Mouse (Mus musculus): ENCODE measurements around the gene Ggact.

Gene Ggact

DNA sequence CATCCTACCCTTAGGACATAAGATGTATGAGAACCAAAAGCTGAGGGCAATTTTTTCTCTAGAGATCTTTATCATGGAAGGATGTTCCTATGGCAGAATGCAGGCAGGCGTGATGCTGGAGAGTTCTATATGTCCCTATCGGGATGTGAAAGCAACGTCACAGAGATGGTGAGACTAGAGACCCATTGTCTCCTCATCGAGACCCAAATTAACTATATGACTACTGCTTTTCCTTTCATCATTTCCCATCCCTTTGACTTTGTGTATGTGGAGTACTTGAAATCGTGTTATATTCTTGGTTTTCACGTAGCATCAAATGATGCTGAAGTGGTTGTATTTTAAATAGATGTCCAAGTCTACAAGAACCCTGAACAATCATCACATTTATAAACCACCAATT is at the start of gene Ggact:
TSS of gene Ggact (minus strand) at position 101 of the 400 bp plus-strand sequence.
- no peak for DNase-seq (ENCODE audit: low spot score in 2 of 2)

GRCm38 (mm10) chr14:122957941-122958340 is 44.4 kb upstream of the Ggact start:
- DNase-seq (ENCODE audit: low spot score in 2 of 2), result peak; percentile 56 to 71

DNA sequence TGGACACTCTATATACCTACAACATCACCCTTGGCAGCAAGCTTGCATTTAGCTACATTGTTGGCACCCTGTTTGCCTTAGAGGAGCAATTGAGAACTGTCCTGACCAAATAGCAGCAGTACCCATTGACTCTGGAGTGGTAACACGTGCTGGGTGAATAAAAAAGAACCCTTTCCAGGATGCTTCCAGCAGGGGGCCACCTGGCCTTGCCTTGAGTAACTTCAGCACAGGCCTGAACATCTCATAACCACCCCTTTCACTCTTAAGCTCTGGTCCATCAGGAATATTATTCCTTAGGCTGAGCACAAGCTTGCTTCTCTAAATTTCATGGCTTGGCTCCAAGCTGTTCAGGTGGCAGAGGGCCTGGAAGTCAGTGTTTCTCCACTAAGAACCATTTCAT is 39.8 kb upstream of the Ggact start:
- peak; percentile 43 to 52 for DNase-seq (ENCODE audit: low spot score in 2 of 2)

GRCm38 (mm10) chr14:122952556-122952955 is 39.0 kb upstream of the Ggact start:
- DNase-seq (ENCODE audit: low spot score in 2 of 2), result no peak

- DNase-seq (ENCODE audit: low spot score in 2 of 2), result no peak
These were observed 38.3 kb upstream of the Ggact start for GRCm38 (mm10) chr14:122951676-122952445.

- DNase-seq (ENCODE audit: low spot score in 2 of 2), result no peak
These were observed 37.4 kb upstream of the Ggact start for GRCm38 (mm10) chr14:122950915-122951314.

DNA sequence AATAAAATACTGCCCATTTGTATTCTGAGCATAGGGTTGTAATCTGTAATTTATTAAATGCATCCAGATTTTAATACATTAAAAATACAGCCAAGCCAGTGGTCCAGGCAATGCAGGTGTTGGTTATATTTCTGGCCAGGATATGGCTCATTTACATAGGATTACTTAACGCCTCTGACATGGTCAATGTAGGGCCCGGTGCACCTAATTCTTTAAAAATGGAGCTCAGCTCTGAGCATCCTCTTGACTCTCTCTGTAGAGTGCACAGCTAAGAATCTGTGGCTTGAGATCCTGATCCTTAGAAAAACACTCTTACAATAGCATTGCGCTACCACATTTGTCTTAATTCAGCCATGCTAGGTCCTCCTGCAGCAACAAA is 29.9 kb upstream of the Ggact start:
- no peak for DNase-seq (ENCODE audit: low spot score in 2 of 2)

- DNase-seq (ENCODE audit: low spot score in 2 of 2), result no peak
These were observed 29.4 kb upstream of the Ggact start for GRCm38 (mm10) chr14:122942757-122943474.

DNA sequence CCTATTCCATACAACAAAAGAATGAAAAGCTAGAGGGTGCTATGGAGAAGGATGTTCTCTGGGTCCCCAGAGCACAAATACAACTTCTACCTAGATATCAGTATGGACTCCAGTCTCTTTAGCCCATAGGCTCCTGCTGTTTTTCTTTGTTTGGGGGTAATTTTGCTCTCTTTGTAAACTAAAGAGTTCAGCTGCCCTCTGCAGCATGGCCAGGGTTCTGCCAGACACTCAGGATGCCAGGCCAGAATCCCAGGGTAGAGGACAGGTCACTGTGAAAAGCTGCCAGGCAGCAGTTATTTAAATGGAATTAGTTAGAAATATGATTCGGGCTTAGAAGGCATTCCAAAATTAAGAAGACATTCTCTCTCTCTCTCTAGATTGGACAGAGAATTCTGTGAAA is 22.9 kb upstream of the Ggact start:
- no peak for DNase-seq (ENCODE audit: low spot score in 2 of 2)

- DNase-seq (ENCODE audit: low spot score in 2 of 2), result no peak
These were observed 6.5 kb upstream of the Ggact start for GRCm38 (mm10) chr14:122920011-122920410.

DNA sequence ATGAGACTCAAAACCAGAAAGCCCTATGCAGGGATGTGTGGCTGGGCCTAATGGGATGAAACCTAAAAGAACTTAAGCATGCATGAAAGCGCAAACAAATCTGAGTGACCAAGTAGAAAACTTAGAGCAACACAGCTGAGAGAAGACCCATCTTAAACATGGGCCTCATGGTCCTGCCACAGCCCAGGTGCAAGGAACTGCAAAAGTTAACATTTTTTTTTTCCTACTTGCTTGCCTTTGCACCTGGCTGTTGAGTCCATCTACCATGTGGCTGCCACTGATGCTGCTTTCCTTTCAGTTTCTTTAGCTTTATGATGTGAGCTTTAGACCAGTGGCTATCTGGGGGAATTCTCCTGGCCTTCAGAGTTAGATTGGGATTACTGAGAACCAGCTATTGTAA is 4.1 kb upstream of the Ggact start:
- no peak for DNase-seq (ENCODE audit: low spot score in 2 of 2)

DNA sequence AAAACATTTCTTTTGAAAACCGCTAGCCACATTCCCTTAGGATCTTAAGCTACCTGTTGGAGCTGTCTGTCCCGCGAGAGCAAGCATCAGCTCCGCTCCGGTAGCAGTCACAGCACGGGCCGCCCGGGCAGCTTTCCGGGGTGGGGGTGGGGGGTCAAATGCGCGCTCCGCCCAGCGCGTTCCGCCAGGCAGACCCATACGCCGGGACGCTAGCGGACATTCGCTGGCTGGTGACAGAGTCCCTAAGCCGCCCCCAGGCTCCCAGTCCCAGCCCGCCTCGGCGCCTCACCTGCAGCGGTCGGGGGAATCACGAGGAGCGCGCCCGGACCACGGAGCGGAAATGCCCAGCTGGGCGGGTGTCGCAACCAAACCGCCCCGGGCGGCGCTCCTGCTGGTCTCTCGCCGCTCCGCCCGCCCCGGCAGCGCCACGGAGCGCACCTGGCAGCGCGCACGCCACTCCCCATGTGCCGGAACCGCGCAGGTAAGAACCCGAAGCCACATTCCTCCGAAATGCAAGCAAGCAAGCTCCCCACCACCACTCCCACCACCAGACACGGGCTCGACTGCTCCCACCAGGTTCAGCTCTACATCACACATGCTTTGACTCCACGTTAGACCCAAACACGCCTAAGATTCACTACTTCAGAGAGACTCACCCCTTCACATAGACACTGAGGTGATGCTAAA is 602 bp downstream of the Ggact start:
- DNase-seq (ENCODE audit: low spot score in 2 of 2), result peak; percentile 18 to 22

- no peak for DNase-seq (ENCODE audit: low spot score in 2 of 2)
These were observed 1.4 kb downstream of the Ggact start for GRCm38 (mm10) chr14:122912137-122912536.

DNA sequence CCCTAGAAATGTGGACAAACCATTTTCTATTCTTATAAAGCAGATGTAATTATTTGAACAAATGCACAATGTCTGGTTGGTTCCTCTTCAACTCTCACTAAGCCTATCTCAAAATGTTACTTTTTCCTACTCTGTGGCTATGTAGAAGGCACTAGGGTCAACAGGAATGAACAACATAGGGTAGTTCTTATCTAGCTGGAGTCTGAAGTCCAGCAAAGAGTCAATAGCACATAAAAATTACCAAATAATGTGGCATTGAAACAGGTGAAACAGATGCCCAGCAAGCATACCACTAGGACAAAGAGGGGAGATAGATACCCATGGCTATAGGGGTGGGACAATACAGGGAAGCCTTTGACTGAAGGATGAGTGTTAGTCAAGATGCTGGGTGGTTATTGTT is 2.3 kb downstream of the Ggact start:
- DNase-seq (ENCODE audit: low spot score in 2 of 2), result no peak

DNA sequence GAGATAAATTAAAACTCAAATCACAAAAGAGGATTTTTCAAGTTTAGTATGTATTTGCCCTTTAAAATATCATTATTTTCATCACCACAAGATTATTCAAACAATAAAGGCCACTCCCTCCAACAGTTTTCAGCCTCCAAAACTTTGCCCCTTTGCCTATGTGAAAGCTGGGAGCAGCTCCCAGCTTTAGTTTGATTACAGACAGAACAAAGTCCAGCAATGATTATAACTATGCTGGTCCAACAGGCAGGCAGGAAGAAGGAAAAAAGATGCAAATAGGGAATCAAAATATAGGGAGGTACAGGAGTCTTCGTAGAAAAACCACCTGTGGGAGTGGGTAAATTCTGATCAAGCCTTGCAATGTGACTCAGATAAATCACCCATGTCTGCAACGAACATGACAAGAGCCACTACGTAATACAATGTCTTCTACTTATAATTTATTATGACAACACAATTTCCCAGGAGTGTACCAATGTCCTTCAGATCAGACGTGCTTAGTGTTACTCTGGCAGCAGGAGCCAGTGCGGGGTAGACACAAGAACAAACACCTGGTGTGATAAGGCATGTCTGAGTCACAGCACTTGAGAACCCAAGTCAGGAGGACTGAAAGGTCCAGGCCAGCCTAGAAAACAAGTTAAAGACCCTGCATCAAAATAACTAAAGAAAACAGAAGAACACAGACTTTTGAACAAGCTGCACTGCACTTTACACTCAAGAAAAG is 4.0 kb downstream of the Ggact start:
- no peak for DNase-seq (ENCODE audit: low spot score in 2 of 2)

GRCm38 (mm10) chr14:122908075-122908474 is 5.5 kb downstream of the Ggact start:
- no peak for DNase-seq (ENCODE audit: low spot score in 2 of 2)

DNA sequence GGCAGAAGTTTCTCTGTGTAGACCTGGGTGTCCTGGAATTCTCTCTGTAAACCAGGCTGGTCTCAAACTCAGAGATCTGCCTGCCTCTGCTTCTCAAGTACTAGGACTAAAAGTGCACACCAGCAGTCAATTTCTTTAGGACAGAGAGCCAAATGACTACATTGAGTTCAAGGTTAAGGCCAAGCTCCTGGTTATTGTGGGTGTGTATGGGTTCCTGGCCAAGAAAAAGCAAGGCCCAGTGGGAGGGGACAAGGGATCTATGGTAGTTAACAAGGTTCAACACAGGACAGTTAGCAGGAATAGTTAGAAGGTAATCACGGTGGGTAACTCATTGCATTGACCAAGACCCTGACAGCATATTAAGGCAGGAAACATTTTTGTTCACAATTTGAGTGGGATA is 8.6 kb downstream of the Ggact start:
- no peak for DNase-seq (ENCODE audit: low spot score in 2 of 2)

DNA sequence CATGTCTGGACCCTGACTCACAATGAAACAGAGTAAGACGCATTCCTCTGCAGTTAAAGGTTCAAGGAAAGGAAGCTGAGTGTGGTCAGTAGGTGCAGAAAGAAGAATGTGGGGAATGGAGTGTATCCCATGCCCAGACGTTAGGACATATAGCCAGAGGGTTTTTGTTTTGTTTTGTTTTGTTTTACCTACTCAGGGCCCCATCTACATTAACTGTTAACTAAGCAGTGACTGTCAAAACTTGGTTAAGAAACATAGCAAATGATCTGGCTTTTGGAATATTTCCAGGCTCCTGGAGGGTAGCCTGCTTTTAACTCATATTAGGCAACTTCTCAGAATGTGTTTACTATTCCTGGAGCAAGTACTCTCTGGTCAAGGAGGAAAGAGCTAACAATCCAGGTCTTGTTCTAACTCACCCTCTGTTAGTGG is 9.6 kb downstream of the Ggact start:
- DNase-seq (ENCODE audit: low spot score in 2 of 2), result no peak

- peak in 1 of 2 experiments; percentile 23 for DNase-seq (ENCODE audit: low spot score in 2 of 2)
These were observed 10.7 kb downstream of the Ggact start for GRCm38 (mm10) chr14:122902884-122903283.

GRCm38 (mm10) chr14:122902136-122902535 is 11.4 kb downstream of the Ggact start:
- no peak for DNase-seq (ENCODE audit: low spot score in 2 of 2)

- no peak for DNase-seq (ENCODE audit: low spot score in 2 of 2)
These were observed 11.8 kb downstream of the Ggact start for GRCm38 (mm10) chr14:122901715-122902114.

DNA sequence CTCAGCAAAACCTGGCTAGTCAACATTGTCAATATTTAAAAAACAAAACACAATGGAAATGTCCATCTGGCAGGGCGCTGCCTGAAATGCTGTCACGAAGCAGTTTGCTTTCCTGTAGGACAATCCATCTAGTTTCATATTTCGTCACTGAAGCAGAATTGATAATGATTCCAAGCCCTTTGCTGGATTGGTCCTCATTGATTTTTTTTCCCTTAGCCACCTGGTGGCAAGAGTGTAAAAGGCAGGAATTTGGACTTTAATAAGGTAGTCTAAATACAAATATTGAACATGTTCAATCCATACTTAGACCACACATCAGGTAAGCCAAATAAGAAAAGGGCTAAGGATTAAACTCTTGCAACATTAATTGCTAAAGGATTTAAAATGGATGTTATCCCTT is 12.4 kb downstream of the Ggact start:
- no peak for DNase-seq (ENCODE audit: low spot score in 2 of 2)

Data from frontal cortex, postnatal 25 days (tissue).